Mouse (Mus musculus) testis, adult 2 months (tissue): ENCODE data around the gene Klk5.

Experiments
- CTCF ChIP-seq: fragments of 200-500 bp; IDR thresholded peaks from 2 replicates; pipeline ENCODE4 v1.5.1; 2012; ENCODE audit warnings: low read depth, mild to moderate bottlenecking, inconsistent platforms, low read length, moderate library complexity; ENCODE audit not compliant: control insufficient read depth, insufficient read depth, insufficient replicate concordance
- POLR2A ChIP-seq: fragments of 200-500 bp; IDR thresholded peaks from 2 replicates; pipeline ENCODE4 v1.6.1; 2012; ENCODE audit warnings: low read depth, mild to moderate bottlenecking, inconsistent platforms, low read length, moderate library complexity; ENCODE audit not compliant: control insufficient read depth

DNA sequence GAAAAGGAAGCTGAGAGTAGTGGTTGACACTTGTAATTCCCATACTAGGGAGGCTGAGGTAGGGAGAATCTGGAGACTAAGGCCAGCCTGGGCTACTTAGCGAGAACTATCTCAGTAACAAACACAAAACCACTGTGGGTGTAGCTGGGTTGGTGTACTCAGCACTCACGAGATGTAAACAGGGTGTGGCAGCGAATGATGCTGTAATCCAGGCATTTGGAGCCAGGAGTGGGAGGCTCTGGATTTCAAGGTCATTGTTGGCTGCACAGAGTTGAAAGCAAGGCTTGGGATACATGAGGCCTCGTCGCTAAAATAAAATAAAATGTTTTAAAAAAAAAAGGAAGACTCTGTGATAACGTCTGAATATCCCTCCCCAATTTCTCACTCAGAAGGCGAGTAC lies 14.5 kb downstream of the Klk5 start:
- TF ChIP-seq CTCF (no peak), POLR2A (no peak)
